Mouse (Mus musculus) ovary, adult 2 months (tissue): ENCODE measurements around the gene Bclaf1. TPM values are rescaled to one million over a fixed set of nuclear protein-coding genes. Genes with fewer than 3 reads are reported as not detected.

Experiments used
- polyA plus RNA-seq: library from polyadenylated mRNA; depleted of rRNA; stranded (reverse); fragments of >200 nt; gene quantifications from 2 replicates; pipeline ENCODE4 v1.2.3, GENCODE M21; 2012; rRNA removed

The Bclaf1 gene
- 10.3 and 11.9 TPM in 2 replicates for polyA plus RNA-seq

DNA sequence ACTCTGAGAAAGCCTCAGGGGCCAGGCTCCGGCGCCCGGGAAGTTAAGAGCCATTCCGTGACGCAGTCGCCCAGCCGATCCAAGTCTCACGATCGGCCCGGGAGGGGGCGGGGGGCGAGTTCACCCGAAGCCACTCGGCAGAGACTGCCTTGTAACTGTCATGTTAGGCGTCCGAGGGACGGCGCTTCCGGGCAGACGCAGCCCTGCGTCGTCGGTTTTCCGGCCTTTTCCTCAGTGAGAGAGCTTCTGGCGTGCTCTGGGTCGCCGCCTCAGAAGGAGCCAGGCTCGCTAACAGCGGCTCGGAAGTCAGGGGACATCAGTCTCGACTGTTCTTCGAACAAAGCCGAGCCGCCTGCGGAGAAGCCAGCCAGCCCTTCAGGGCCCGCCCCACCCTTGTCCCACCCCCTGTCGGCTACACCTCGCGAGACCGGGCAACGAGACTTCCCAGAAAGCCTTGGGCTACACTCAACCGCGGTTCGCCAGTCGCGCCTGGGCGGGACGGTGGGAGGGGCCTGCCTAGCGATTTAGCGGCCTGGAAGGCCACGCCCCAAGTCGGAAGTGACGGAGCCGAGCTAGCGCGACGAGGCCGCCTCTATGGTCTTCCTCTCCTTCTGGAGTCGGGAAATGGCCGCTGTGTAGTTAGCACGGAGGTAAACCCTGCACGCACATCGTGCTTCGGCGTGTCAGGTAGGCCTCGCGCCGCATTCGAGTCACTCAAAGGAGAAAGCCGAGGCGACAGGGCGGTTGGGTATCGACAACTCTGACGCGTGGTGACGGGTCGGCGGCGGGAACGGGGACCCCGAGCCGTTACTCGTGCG, at the start of gene Bclaf1:
Gene Bclaf1, plus strand, starts transcription at position 552 of the 818 bp plus-strand sequence.

GRCm38 (mm10) chr10:20347285-20348214, 35.3 kb downstream of the Bclaf1 start, which contains the start of gene Mtfr2:
Gene Mtfr2 (plus strand): TSS chr10:20347770.

Other genes with a start within 250 kb of the Bclaf1 start
- gene Map7, start 164.0 kb upstream of the Bclaf1 start, polyA plus RNA-seq: 8.6 and 8.8 TPM in 2 replicates
- 1.7 and 2.2 TPM in 2 replicates for gene Mtfr2, start 35.3 kb downstream of the Bclaf1 start, polyA plus RNA-seq